Mouse (Mus musculus) embryonic facial prominence, embryonic 13.5 days (tissue): ENCODE measurements around the gene Dcst2. TPM values are rescaled to one million over a fixed set of nuclear protein-coding genes. Genes with fewer than 3 reads are reported as not detected.

ENCODE experiments used
- ATAC-seq: fragments of 200-750 bp; cut with Nextera tagmentation; 2 replicates; pipeline ENCODE4 v1.8.0; 2017; ENCODE audit warnings: low read depth; ENCODE audit not compliant: insufficient number of reproducible peaks, insufficient read depth, low FRiP score, low TSS enrichment
- H3K27ac ChIP-seq: fragments of 300-500 bp; sonication (generic); 2 replicates; pipeline ENCODE4 v1.5.1; 2015; ENCODE audit warnings: moderate library complexity, mild to moderate bottlenecking, inconsistent platforms
- H3K27me3 ChIP-seq: fragments of 300-500 bp; sonication (generic); 2 replicates; pipeline ENCODE4 v1.6.1; 2015; ENCODE audit warnings: mild to moderate bottlenecking, inconsistent platforms
- H3K36me3 ChIP-seq: fragments of 300-500 bp; sonication (generic); 2 replicates; pipeline ENCODE4 v1.6.1; 2015; ENCODE audit warnings: mild to moderate bottlenecking, inconsistent platforms
- H3K4me1 ChIP-seq: fragments of 300-500 bp; sonication (generic); 2 replicates; pipeline ENCODE4 v1.6.1; 2015; ENCODE audit warnings: inconsistent platforms
- H3K4me2 ChIP-seq: fragments of 300-500 bp; sonication (generic); 2 replicates; pipeline ENCODE4 v1.6.1; 2015; ENCODE audit warnings: moderate library complexity, mild to moderate bottlenecking, inconsistent platforms
- H3K4me3 ChIP-seq: fragments of 300-500 bp; sonication (generic); 2 replicates; pipeline ENCODE4 v1.5.1; 2015; ENCODE audit warnings: mild to moderate bottlenecking, inconsistent platforms
- H3K9ac ChIP-seq: fragments of 300-500 bp; sonication (generic); 2 replicates; pipeline ENCODE4 v1.6.1; 2015; ENCODE audit warnings: mild to moderate bottlenecking, inconsistent platforms
- H3K9me3 ChIP-seq: fragments of 300-500 bp; sonication (generic); 2 replicates; pipeline ENCODE4 v1.6.1; 2016; ENCODE audit warnings: inconsistent platforms
- WGBS: fragments of 180-500 bp; shearing (Covaris S2); methylation state at CpG from one replicate; pipeline ENCODE4 v1.1.7; 2015; ENCODE audit warnings: mixed read lengths; 5-methylcytosine and 5-hydroxymethylcytosine counted together
- polyA plus RNA-seq: library from polyadenylated mRNA; unstranded; fragments of >200 nt; fragmentation: Nextera tagmentation; extraction: Ambion mirVana; gene quantifications from 2 replicates; pipeline ENCODE4 v1.2.1, GENCODE M21; 2015

Gene Dcst2
- polyA plus RNA-seq, 1 experiment from 2014 or later = 0.38 TPM

DNA sequence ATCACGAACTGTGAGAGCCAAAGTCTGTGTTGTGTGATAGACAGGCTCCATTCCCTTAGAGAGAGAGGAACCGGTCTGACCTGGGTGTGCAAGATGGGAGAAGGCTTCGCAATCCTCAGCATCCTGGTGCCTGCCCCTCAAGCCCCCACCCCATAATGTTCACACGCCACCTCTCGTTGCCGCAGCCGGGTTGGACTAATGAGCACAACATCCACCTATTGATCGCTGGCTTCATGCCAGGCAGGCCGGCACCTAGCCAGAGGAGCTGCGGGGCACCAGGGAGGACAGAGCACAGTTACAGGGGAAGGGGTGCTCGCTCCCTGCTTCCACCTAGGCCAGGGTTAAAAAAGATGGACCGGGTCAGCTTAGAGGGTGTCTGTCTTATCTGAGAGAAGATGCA lies 29.3 kb upstream of the Dcst2 start:
- no peak overlapping the region for H3K4me2 ChIP-seq
- peaks cover 31% of the 10 kb centered on the region for H3K36me3 ChIP-seq
- no peak overlapping the region for H3K4me3 ChIP-seq
- ATAC-seq = no peak
- peaks cover 60% of the 10 kb centered on the region for H3K4me1 ChIP-seq
- WGBS = 54% methylated on average over 12 of the region's 12 CpGs
- H3K9me3 ChIP-seq = no peaks in the 10 kb centered on the region
- no peak overlapping the region for H3K9ac ChIP-seq
- H3K27me3 ChIP-seq = 0 out of 2 replicates have a peak, but pooled peaks cover 2% of the 10 kb centered on the region
- H3K27ac ChIP-seq = peak overlapping the region; percentile 0; the same call in 1 of the 2 replicates

GRCm38 (mm10) chr3:89333053-89333452 lies 28.7 kb upstream of the Dcst2 start:
- ATAC-seq = no peak
- Histone ChIP-seq H3K9ac (no peak overlapping the region), H3K4me1 (peaks cover 56% of the 10 kb centered on the region), H3K36me3 (peaks cover 31% of the 10 kb centered on the region), H3K4me3 (no peak overlapping the region), H3K4me2 (no peak overlapping the region), H3K9me3 (no peaks in the 10 kb centered on the region), H3K27ac (peak overlapping the region; percentile 0; the same call in 1 of the 2 replicates), H3K27me3 (no peaks in the 10 kb centered on the region)
- 71% methylated on average over 11 of the region's 11 CpGs for WGBS

GRCm38 (mm10) chr3:89336529-89336928 lies 25.2 kb upstream of the Dcst2 start:
- ATAC-seq = no peak
- Histone ChIP-seq H3K4me2 (peak overlapping the region; percentile 75), H3K9ac (peak overlapping the region; percentile 94), H3K9me3 (no peaks in the 10 kb centered on the region), H3K36me3 (peaks cover 37% of the 10 kb centered on the region), H3K27ac (peak overlapping the region; percentile 95), H3K4me1 (peaks cover 73% of the 10 kb centered on the region), H3K4me3 (peak overlapping the region; percentile 94), H3K27me3 (no peaks in the 10 kb centered on the region)
- WGBS = 16% methylated on average over 6 of the region's 6 CpGs

DNA sequence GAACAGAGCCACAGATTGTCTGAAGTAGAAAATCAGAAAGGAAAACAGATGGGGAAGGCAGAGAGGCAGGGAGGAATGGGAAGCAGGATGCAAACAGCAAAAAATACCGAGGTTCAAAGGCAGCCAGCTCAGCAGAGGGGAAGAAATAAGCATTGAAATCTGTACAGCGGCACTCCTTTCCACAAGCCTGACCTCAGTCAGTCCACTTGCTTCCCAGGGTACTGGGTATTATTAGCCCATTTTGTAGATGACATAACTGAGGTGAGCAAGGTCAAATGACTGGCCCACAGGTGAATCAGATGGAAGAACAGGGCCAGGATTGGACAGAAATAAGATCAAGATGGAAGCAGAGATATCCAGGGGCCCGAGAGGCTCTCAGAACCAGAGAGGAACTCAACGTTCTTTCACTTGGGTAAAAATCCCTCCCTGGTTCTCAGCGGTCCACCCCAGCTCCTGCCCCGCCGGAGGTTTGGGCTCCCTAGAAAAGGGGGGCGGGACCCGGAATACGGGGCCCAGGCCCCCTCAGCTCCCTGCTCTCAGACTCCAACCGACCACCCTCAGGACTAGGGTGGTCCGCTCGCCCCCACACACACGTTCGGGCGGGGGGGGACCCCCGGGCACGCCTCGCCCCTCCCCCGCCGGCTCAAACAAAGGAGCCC lies 24.6 kb upstream of the Dcst2 start:
- no peak; the same call in 1 of the 2 replicates for ATAC-seq
- H3K4me1 ChIP-seq = peaks cover 68% of the 10 kb centered on the region
- WGBS = under 1% methylated on average over 21 of the region's 21 CpGs

GRCm38 (mm10) chr3:89337721-89338578 lies 23.8 kb upstream of the Dcst2 start, which contains the start of gene Efna4:
Gene Efna4 (minus strand): TSS chr3:89338028.
- H3K4me2 ChIP-seq = peak within 1 kb of the TSS; percentile 75

More for the DNA sequence above, 24.6 kb upstream of the Dcst2 start:
- Histone ChIP-seq H3K27me3 (no peaks in the 10 kb centered on the region), H3K4me3 (peak overlapping the region; percentile 94), H3K36me3 (peaks cover 43% of the 10 kb centered on the region), H3K4me2 (peak overlapping the region; percentile 75), H3K27ac (peak overlapping the region; percentile 95), H3K9ac (peak overlapping the region; percentile 94), H3K9me3 (no peaks in the 10 kb centered on the region)

GRCm38 (mm10) chr3:89339416-89339815 lies 22.4 kb upstream of the Dcst2 start:
- no peak for ATAC-seq
- peak overlapping the region; percentile 95; the same call in 1 of the 2 replicates for H3K27ac ChIP-seq
- H3K27me3 ChIP-seq = no peaks in the 10 kb centered on the region
- peaks cover 43% of the 10 kb centered on the region for H3K36me3 ChIP-seq
- no peak overlapping the region for H3K9ac ChIP-seq
- peaks cover 50% of the 10 kb centered on the region for H3K4me1 ChIP-seq
- no peaks in the 10 kb centered on the region for H3K9me3 ChIP-seq
- peak overlapping the region; percentile 94; the same call in 1 of the 2 replicates for H3K4me3 ChIP-seq
- H3K4me2 ChIP-seq = peak overlapping the region; percentile 75
- WGBS = 24% methylated on average over 8 of the region's 8 CpGs

More at GRCm38 (mm10) chr3:89337721-89338578, 23.8 kb upstream of the Dcst2 start, which contains the start of gene Efna4:
- peak within 1 kb of the TSS; percentile 95 for H3K27ac ChIP-seq
- peak within 1 kb of the TSS; percentile 94 for H3K9ac ChIP-seq
- peaks cover 43% of the 10 kb centered on the region for H3K36me3 ChIP-seq
- H3K27me3 ChIP-seq = no peaks in the 10 kb centered on the region
- H3K4me3 ChIP-seq = peak within 1 kb of the TSS; percentile 94
- H3K4me1 ChIP-seq = peaks cover 60% of the 10 kb centered on the region
- under 1% methylated on average over 42 of the region's 44 CpGs for WGBS
- ATAC-seq = peak; percentile 87
- H3K9me3 ChIP-seq = no peaks in the 10 kb centered on the region

GRCm38 (mm10) chr3:89340465-89340864 lies 21.3 kb upstream of the Dcst2 start:
- Histone ChIP-seq H3K4me3 (peak overlapping the region; percentile 36), H3K27me3 (no peaks in the 10 kb centered on the region), H3K36me3 (peaks cover 44% of the 10 kb centered on the region), H3K4me2 (peak overlapping the region; percentile 67), H3K4me1 (peaks cover 43% of the 10 kb centered on the region), H3K27ac (no peak overlapping the region), H3K9ac (peak overlapping the region; percentile 62), H3K9me3 (no peaks in the 10 kb centered on the region)
- 2% methylated on average over 11 of the region's 11 CpGs for WGBS
- ATAC-seq = no peak

DNA sequence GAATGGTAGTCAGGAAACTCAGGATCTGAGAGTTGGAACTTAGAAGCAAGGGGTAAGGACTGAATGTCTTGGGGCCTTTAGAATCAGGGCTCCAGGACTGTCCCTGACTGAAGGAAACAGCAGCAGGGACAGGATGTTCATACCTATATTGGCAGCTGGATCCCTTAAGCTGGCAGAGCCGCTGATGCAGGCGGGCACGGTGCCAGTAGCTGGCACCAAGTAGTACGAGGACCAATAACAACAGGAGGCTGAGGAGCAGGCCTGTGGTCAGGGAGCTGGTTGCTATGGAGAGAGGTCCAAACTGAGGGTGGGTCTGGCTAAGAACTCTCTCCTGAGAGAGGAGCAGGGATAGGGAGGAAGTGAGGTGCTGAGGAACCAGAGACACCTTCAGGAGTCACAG lies 20.0 kb upstream of the Dcst2 start:
- Histone ChIP-seq H3K9ac (no peak overlapping the region), H3K4me1 (peaks cover 29% of the 10 kb centered on the region), H3K9me3 (no peaks in the 10 kb centered on the region), H3K4me3 (no peak overlapping the region), H3K27me3 (no peaks in the 10 kb centered on the region), H3K36me3 (peaks cover 57% of the 10 kb centered on the region), H3K4me2 (no peak overlapping the region), H3K27ac (no peak overlapping the region)
- WGBS = 88% methylated on average over 4 of the region's 4 CpGs
- no peak for ATAC-seq

GRCm38 (mm10) chr3:89343279-89343678 lies 18.5 kb upstream of the Dcst2 start:
- H3K9me3 ChIP-seq = no peaks in the 10 kb centered on the region
- no peak overlapping the region for H3K4me2 ChIP-seq
- no peak overlapping the region for H3K27ac ChIP-seq
- whole genome bisulfite sequencing = 88% methylated on average over 7 of the region's 7 CpGs
- H3K36me3 ChIP-seq = peaks cover 62% of the 10 kb centered on the region
- peaks cover 26% of the 10 kb centered on the region for H3K4me1 ChIP-seq
- H3K27me3 ChIP-seq = peaks cover 6% of the 10 kb centered on the region
- ATAC-seq = no peak
- no peak overlapping the region for H3K4me3 ChIP-seq
- H3K9ac ChIP-seq = peak overlapping the region; percentile 44; the same call in 1 of the 2 replicates

GRCm38 (mm10) chr3:89346815-89347540 lies 14.8 kb upstream of the Dcst2 start:
- H3K27me3 ChIP-seq = peaks cover 21% of the 10 kb centered on the region
- H3K4me1 ChIP-seq = peaks cover 13% of the 10 kb centered on the region
- no peak overlapping the region for H3K27ac ChIP-seq
- H3K9me3 ChIP-seq = no peaks in the 10 kb centered on the region
- no peak overlapping the region for H3K4me2 ChIP-seq
- H3K36me3 ChIP-seq = peaks cover 52% of the 10 kb centered on the region
- no peak overlapping the region for H3K4me3 ChIP-seq
- no peak for ATAC-seq
- 81% methylated on average over 10 of the region's 10 CpGs for WGBS
- H3K9ac ChIP-seq = no peak overlapping the region

- WGBS = 42% methylated on average over 1 of the region's 1 CpGs
- Histone ChIP-seq H3K27me3 (peaks cover 21% of the 10 kb centered on the region), H3K4me1 (peaks cover 13% of the 10 kb centered on the region), H3K4me3 (no peak overlapping the region), H3K4me2 (0 out of 2 replicates have a peak overlapping the region, but pooled peaks have one; percentile 97), H3K9me3 (no peaks in the 10 kb centered on the region), H3K9ac (peak overlapping the region; percentile 36; the same call in 1 of the 2 replicates), H3K36me3 (peaks cover 44% of the 10 kb centered on the region), H3K27ac (no peak overlapping the region)
- no peak for ATAC-seq
These were observed 13.9 kb upstream of the Dcst2 start for GRCm38 (mm10) chr3:89347916-89348315.
